Mouse (Mus musculus) heart, postnatal 0 days (tissue): ENCODE data around the gene Car12.

Experiments
- CTCF ChIP-seq: IDR thresholded peaks from 2 replicates; pipeline ENCODE4 v1.5.1; 2016; ENCODE audit warnings: antibody characterized with exemption, control low read depth, low read depth
- EP300 ChIP-seq: IDR thresholded peaks from 2 replicates; pipeline ENCODE4 v1.6.1; 2016; ENCODE audit warnings: antibody characterized with exemption, low read depth

- TF ChIP-seq CTCF (peak; percentile 73), EP300 (no peak)
Observed at GRCm38 (mm10) chr9:66787821-66788220, 74.3 kb downstream of the Car12 start.
